Mouse (Mus musculus) cerebellum, adult 18-20 months (tissue): Measurements from ENCODE around the gene Tnfaip3.

ENCODE experiments used
- DNase-seq, 2 experiments: peaks; one replicate each; pipeline ENCODE4 v3.0.0; 2021

Gene Tnfaip3

GRCm38 (mm10) chr10:18959777-18960492, 55.5 kb downstream of the Tnfaip3 start:
- no peak for DNase-seq

- no peak for DNase-seq
Observed at GRCm38 (mm10) chr10:18953706-18954071, 61.8 kb downstream of the Tnfaip3 start.

GRCm38 (mm10) chr10:18953011-18953705, 62.3 kb downstream of the Tnfaip3 start:
- DNase-seq = no peak
